Mouse (Mus musculus): ENCODE results near the gene Pde1c. TPM values are rescaled to one million over a fixed set of nuclear protein-coding genes. Genes with fewer than 3 reads are reported as not detected.
A peak's percentile ranks its signal among the peaks of the same experiment; 100 is the strongest.

The Pde1c gene
- polyA plus RNA-seq, 1 experiment from 2014 or later, result 6.7 TPM

DNA sequence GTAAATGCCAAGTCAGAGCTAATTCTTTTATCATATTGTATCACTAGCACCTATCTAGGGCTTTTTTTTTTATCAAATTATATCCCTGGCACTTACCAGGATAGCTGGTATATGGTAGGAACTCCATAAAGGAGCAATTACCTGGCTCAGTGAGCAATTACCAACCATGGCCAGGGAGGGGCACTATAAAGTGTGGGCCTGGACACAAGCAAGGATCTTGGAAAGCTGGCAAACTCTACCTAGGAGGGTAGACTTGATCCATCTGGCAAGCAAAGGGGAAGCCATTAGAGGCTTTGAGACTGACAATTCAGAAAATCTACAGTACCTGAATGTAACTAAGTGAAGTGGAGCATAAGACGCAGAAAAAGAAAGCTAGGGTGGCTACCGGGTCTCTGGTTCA lies 10.2 kb downstream of the Pde1c start:
- 92% methylated on average over 2 of the region's 2 CpGs for WGBS

DNA sequence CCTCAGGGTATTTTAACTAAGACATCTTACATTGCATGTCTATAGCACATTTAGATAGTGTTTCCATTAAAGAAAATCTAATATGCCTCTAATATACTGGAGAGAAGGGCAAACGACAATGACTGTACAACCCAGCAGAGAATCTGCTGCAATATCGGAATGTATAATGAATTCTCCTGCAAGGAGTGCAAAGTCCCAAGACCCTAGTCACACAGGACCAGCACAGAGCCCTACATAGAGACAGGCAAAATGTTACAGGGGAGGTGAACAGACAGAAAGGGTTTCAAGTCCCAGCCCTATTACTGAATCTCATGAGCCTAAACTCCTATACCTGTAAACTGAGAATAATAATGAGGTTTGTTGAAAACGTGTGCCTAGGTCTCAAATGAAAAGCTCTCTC lies 13.1 kb downstream of the Pde1c start:
- Histone ChIP-seq H3K9ac (ENCODE audit: low read length) (no peak overlapping the region), H3K9me3 (replicated peaks; ENCODE audit: control insufficient read depth, low read length) (no peaks in the 10 kb centered on the region), H3K36me3 (ENCODE audit: control insufficient read depth, insufficient read depth, low read length) (no peaks in the 10 kb centered on the region), H3K4me2 (ENCODE audit: low read length) (no peak overlapping the region), H3K27me3 (replicated peaks; ENCODE audit: control insufficient read depth, insufficient read depth, low read length) (no peaks in the 10 kb centered on the region), H3K4me1 (ENCODE audit: control insufficient read depth, insufficient read depth, low read length) (no peaks in the 10 kb centered on the region), H3K27ac (ENCODE audit: low read depth, low read length) (peak overlapping the region; percentile 48; the same call in 1 of the 2 replicates), H3K4me3 (ENCODE audit: low read depth, low read length) (no peak overlapping the region)
- WGBS, result 65% methylated on average over 3 of the region's 3 CpGs
- ATAC-seq (0 out of 2 replicates have a peak, but pooled peaks have one; percentile 29), DNase-seq (ENCODE audit: low spot score) (no peak)

More for the DNA sequence above, 10.2 kb downstream of the Pde1c start:
- Histone ChIP-seq H3K9me3 (replicated peaks; ENCODE audit: control insufficient read depth, low read length) (no peaks in the 10 kb centered on the region), H3K4me3 (ENCODE audit: low read depth, low read length) (no peak overlapping the region), H3K9ac (ENCODE audit: low read length) (no peak overlapping the region), H3K27ac (ENCODE audit: low read depth, low read length) (no peak overlapping the region), H3K4me2 (ENCODE audit: low read length) (no peak overlapping the region), H3K4me1 (ENCODE audit: control insufficient read depth, insufficient read depth, low read length) (no peaks in the 10 kb centered on the region), H3K36me3 (ENCODE audit: control insufficient read depth, insufficient read depth, low read length) (no peaks in the 10 kb centered on the region), H3K27me3 (replicated peaks; ENCODE audit: control insufficient read depth, insufficient read depth, low read length) (no peaks in the 10 kb centered on the region)
- ATAC-seq, result no peak
- no peak for DNase-seq (ENCODE audit: low spot score)

DNA sequence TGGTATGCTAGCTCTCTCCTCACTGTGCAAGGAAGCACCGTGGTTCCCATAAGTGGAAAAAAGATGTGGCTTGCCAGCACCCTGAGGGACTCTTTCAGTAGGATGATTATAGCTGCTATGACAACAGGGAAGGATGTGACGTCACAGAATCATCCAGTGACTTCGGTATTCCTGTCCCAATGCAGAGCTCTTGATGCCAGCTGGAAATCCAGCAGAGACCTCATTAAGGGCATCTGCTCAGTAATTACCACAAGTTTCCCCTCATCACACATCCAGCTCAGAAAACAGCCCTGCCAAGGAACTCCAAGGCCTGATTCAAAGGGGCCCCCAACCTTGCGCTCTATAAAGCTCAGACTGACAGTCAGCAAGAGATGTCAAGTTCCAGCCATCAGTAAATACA lies 13.5 kb downstream of the Pde1c start:
- peak overlapping the region; percentile 48; the same call in 1 of the 2 replicates for H3K27ac ChIP-seq (ENCODE audit: low read depth, low read length)
- no peak overlapping the region for H3K4me3 ChIP-seq (ENCODE audit: low read depth, low read length)
- H3K4me2 ChIP-seq (ENCODE audit: low read length), result no peak overlapping the region
- no peaks in the 10 kb centered on the region for H3K9me3 ChIP-seq (replicated peaks; ENCODE audit: control insufficient read depth, low read length)
- H3K9ac ChIP-seq (ENCODE audit: low read length), result no peak overlapping the region
- peak; percentile 90 for ATAC-seq
- peak; percentile 88 for DNase-seq (ENCODE audit: low spot score)
- H3K36me3 ChIP-seq (ENCODE audit: control insufficient read depth, insufficient read depth, low read length), result no peaks in the 10 kb centered on the region
- H3K4me1 ChIP-seq (ENCODE audit: control insufficient read depth, insufficient read depth, low read length), result no peaks in the 10 kb centered on the region
- H3K27me3 ChIP-seq (replicated peaks; ENCODE audit: control insufficient read depth, insufficient read depth, low read length), result no peaks in the 10 kb centered on the region
- 23% methylated on average over 4 of the region's 4 CpGs for WGBS

DNA sequence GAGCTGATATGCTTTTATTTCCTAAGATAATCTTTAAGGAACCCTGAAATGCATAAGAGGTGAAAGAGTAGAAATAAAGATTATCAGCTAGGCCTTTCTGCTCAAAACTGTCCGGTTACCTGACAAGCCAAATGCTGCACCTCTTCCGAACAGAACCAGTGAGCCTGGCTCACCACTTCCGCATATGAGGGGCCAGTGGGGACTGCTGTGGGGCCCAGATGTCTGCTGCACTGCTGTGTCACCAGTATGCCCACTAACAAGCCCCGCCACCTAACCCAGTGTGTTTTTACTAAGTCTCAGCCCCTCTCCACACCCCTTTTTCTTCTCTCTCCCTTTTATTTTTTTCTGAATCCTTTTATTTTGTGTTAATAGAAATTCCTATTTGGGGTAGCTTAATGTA lies 17.9 kb downstream of the Pde1c start:
- no peak for DNase-seq (ENCODE audit: low spot score)
- Histone ChIP-seq H3K4me2 (ENCODE audit: low read length) (no peak overlapping the region), H3K4me3 (ENCODE audit: low read depth, low read length) (no peak overlapping the region), H3K9ac (ENCODE audit: low read length) (no peak overlapping the region), H3K27me3 (replicated peaks; ENCODE audit: control insufficient read depth, insufficient read depth, low read length) (no peaks in the 10 kb centered on the region), H3K36me3 (ENCODE audit: control insufficient read depth, insufficient read depth, low read length) (no peaks in the 10 kb centered on the region), H3K4me1 (ENCODE audit: control insufficient read depth, insufficient read depth, low read length) (no peaks in the 10 kb centered on the region), H3K27ac (ENCODE audit: low read depth, low read length) (no peak overlapping the region), H3K9me3 (replicated peaks; ENCODE audit: control insufficient read depth, low read length) (no peaks in the 10 kb centered on the region)
- WGBS, result 84% methylated on average over 4 of the region's 4 CpGs
- ATAC-seq, result no peak

- Histone ChIP-seq H3K4me2 (ENCODE audit: low read length) (no peak overlapping the region), H3K9ac (ENCODE audit: low read length) (no peak overlapping the region), H3K9me3 (replicated peaks; ENCODE audit: control insufficient read depth, low read length) (no peaks in the 10 kb centered on the region), H3K27me3 (replicated peaks; ENCODE audit: control insufficient read depth, insufficient read depth, low read length) (no peaks in the 10 kb centered on the region), H3K36me3 (ENCODE audit: control insufficient read depth, insufficient read depth, low read length) (no peaks in the 10 kb centered on the region), H3K4me1 (ENCODE audit: control insufficient read depth, insufficient read depth, low read length) (no peaks in the 10 kb centered on the region), H3K27ac (ENCODE audit: low read depth, low read length) (no peak overlapping the region), H3K4me3 (ENCODE audit: low read depth, low read length) (no peak overlapping the region)
- DNase-seq (ENCODE audit: low spot score), result no peak
- 85% methylated on average over 5 of the region's 5 CpGs for WGBS
- ATAC-seq, result no peak
Observed at GRCm38 (mm10) chr6:56540247-56540646, 28.7 kb downstream of the Pde1c start.

DNA sequence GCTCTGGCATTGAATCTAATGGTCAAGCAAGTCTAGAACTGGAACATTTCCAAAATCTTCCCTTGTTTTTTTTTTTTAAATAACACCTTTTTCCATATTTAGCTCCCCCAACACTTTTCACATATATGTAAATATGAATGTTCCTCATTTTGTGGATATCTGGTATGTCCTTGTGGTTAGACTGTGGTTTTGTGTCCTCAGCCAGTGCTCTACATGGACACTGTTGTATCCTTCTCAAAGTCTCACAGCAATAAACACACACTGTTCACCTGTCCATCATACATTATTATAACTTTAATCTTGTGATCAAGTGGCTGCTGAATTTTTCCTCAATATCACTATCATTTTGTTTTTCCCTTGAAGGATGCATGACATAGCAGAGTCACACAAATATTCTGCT lies 34.2 kb downstream of the Pde1c start:
- no peaks in the 10 kb centered on the region for H3K36me3 ChIP-seq (ENCODE audit: control insufficient read depth, insufficient read depth, low read length)
- H3K9ac ChIP-seq (ENCODE audit: low read length), result no peak overlapping the region
- no peaks in the 10 kb centered on the region for H3K4me1 ChIP-seq (ENCODE audit: control insufficient read depth, insufficient read depth, low read length)
- no peak for DNase-seq (ENCODE audit: low spot score)
- no peak for ATAC-seq
- no peak overlapping the region for H3K4me3 ChIP-seq (ENCODE audit: low read depth, low read length)
- H3K4me2 ChIP-seq (ENCODE audit: low read length), result no peak overlapping the region
- no peaks in the 10 kb centered on the region for H3K9me3 ChIP-seq (replicated peaks; ENCODE audit: control insufficient read depth, low read length)
- no peaks in the 10 kb centered on the region for H3K27me3 ChIP-seq (replicated peaks; ENCODE audit: control insufficient read depth, insufficient read depth, low read length)
- no peak overlapping the region for H3K27ac ChIP-seq (ENCODE audit: low read depth, low read length)

DNA sequence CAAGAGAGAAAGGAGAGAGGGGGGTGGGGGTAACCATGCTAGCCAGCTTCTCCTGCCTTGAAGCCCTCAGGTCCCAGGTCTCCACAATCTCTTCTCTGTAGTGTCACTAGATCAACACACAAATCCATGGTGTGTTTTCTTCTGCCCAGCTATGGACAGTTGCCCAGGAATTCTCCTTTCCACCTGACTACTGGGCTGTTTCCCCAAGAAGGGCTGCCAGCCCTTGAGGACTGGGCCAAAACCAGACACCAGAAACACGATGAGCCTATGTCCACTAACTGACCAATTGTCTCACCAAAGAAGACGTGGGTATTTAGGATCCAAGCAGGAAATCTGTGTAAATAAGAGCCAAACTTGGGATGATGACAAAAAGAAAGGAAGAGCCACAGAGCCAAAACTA lies 36.6 kb downstream of the Pde1c start:
- Histone ChIP-seq H3K27me3 (replicated peaks; ENCODE audit: control insufficient read depth, insufficient read depth, low read length) (no peaks in the 10 kb centered on the region), H3K9me3 (replicated peaks; ENCODE audit: control insufficient read depth, low read length) (no peaks in the 10 kb centered on the region), H3K4me3 (ENCODE audit: low read depth, low read length) (no peak overlapping the region), H3K4me1 (ENCODE audit: control insufficient read depth, insufficient read depth, low read length) (no peaks in the 10 kb centered on the region), H3K4me2 (ENCODE audit: low read length) (no peak overlapping the region), H3K27ac (ENCODE audit: low read depth, low read length) (no peak overlapping the region), H3K36me3 (ENCODE audit: control insufficient read depth, insufficient read depth, low read length) (no peaks in the 10 kb centered on the region), H3K9ac (ENCODE audit: low read length) (no peak overlapping the region)
- no peak for ATAC-seq
- 88% methylated on average over 2 of the region's 2 CpGs for WGBS
- DNase-seq (ENCODE audit: low spot score), result no peak

- Histone ChIP-seq H3K4me2 (ENCODE audit: low read length) (no peak overlapping the region), H3K4me3 (ENCODE audit: low read depth, low read length) (no peak overlapping the region), H3K27me3 (replicated peaks; ENCODE audit: control insufficient read depth, insufficient read depth, low read length) (no peaks in the 10 kb centered on the region), H3K4me1 (ENCODE audit: control insufficient read depth, insufficient read depth, low read length) (no peaks in the 10 kb centered on the region), H3K27ac (ENCODE audit: low read depth, low read length) (no peak overlapping the region), H3K36me3 (ENCODE audit: control insufficient read depth, insufficient read depth, low read length) (no peaks in the 10 kb centered on the region), H3K9ac (ENCODE audit: low read length) (no peak overlapping the region), H3K9me3 (replicated peaks; ENCODE audit: control insufficient read depth, low read length) (no peaks in the 10 kb centered on the region)
- DNase-seq (ENCODE audit: low spot score) (peak; percentile 1), ATAC-seq (no peak)
- WGBS, result 82% methylated on average over 6 of the region's 6 CpGs
Observed at GRCm38 (mm10) chr6:56523938-56524866, 44.7 kb downstream of the Pde1c start.

DNA sequence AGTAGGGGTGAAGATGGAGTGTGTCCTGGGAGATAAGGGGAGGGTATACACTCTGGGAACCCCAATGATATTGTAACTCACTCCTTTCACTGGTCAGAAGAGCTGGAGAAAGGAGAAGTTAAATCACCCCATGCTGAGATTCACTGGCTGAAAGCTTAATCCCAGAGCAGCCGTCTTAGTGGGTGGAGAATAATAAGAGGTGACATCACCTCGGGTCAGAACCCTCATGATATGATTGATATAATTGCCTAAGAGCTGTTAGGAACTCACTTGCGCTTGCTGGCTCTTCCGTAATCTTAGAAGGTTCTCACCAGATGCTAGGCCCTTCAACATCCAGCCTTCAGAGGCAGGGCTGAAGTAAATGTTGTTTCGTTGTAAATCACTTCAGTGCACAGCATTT lies 79.7 kb downstream of the Pde1c start:
- Histone ChIP-seq H3K27me3 (replicated peaks; ENCODE audit: control insufficient read depth, insufficient read depth, low read length) (no peaks in the 10 kb centered on the region), H3K4me2 (ENCODE audit: low read length) (no peak overlapping the region), H3K4me1 (ENCODE audit: control insufficient read depth, insufficient read depth, low read length) (no peaks in the 10 kb centered on the region), H3K4me3 (ENCODE audit: low read depth, low read length) (no peak overlapping the region), H3K27ac (ENCODE audit: low read depth, low read length) (no peak overlapping the region), H3K36me3 (ENCODE audit: control insufficient read depth, insufficient read depth, low read length) (no peaks in the 10 kb centered on the region), H3K9ac (ENCODE audit: low read length) (no peak overlapping the region), H3K9me3 (replicated peaks; ENCODE audit: control insufficient read depth, low read length) (no peaks in the 10 kb centered on the region)
- DNase-seq (ENCODE audit: low spot score) (no peak), ATAC-seq (no peak)
- 60% methylated on average over 5 of the region's 5 CpGs for WGBS

Data from forebrain, embryonic 14.5 days (tissue).